Mouse (Mus musculus) CH12.LX (cell line): Measurements from ENCODE around the gene Eif2b5. TPM values are rescaled to one million over a fixed set of nuclear protein-coding genes. Genes with fewer than 3 reads are reported as not detected.

ENCODE experiments used
- DNase-seq: peaks from one replicate; pipeline ENCODE4 v3.0.0-alpha.2; 2013; ENCODE audit errors: extremely low read depth
- H3K27ac ChIP-seq: 2 replicates; pipeline ENCODE4 v1.5.1; 2012; ENCODE audit warnings: low read depth, mild to moderate bottlenecking, control low read depth, moderate library complexity; ENCODE audit not compliant: insufficient read depth
- H3K27me3 ChIP-seq: replicated peaks from 2 replicates; pipeline ENCODE3; 2012; ENCODE audit warnings: inconsistent platforms
- H3K36me3 ChIP-seq, 2 experiments: replicated peaks in 1 of 2; 2 replicates each; pipeline versions ENCODE3 to v1.6.1; 2012; ENCODE audit warnings: inconsistent platforms in 1 of 2, low read length in 1 of 2, mild to moderate bottlenecking in 1 of 2, mixed read lengths in 1 of 2, moderate library complexity in 1 of 2; ENCODE audit not compliant: control insufficient read depth in 1 of 2, insufficient read depth in 1 of 2
- H3K4me1 ChIP-seq, 2 experiments: 2 replicates each; pipeline ENCODE4 v1.6.1; 2012; ENCODE audit warnings: inconsistent platforms in 1 of 2, moderate library complexity in 1 of 2; ENCODE audit not compliant: insufficient read depth in 2 of 2, control insufficient read depth in 1 of 2
- H3K4me2 ChIP-seq: 2 replicates; pipeline ENCODE4 v1.6.1; 2012; ENCODE audit warnings: low read depth, mild to moderate bottlenecking, control low read depth; ENCODE audit not compliant: poor library complexity, insufficient read depth, severe bottlenecking
- H3K4me3 ChIP-seq, 3 experiments: fragments of 150-350 bp in 1 of 3; sonication (generic) in 1 of 3; replicated peaks in 1 of 3; 2 replicates each; pipeline versions ENCODE3 to v1.5.1; 2011 to 2012; ENCODE audit warnings: low read depth in 2 of 3, low read length in 2 of 3, mild to moderate bottlenecking in 2 of 3, moderate library complexity in 2 of 3, control low read depth in 1 of 3, improper control_type of control experiment in 1 of 3, inconsistent platforms in 1 of 3, mixed read lengths in 1 of 3; ENCODE audit not compliant: poor library complexity in 1 of 3
- H3K79me2 ChIP-seq: replicated peaks from 2 replicates; pipeline ENCODE4 v1.6.1; 2012; ENCODE audit warnings: mild to moderate bottlenecking, moderate library complexity; ENCODE audit not compliant: control insufficient read depth, poor library complexity, insufficient read depth, severe bottlenecking; ENCODE audit errors: extremely low read depth
- H3K9ac ChIP-seq: 2 replicates; pipeline ENCODE4 v1.6.1; 2012; ENCODE audit warnings: low read depth, mild to moderate bottlenecking, control low read depth, moderate library complexity; ENCODE audit not compliant: insufficient read depth
- H3K9me3 ChIP-seq: replicated peaks from 2 replicates; pipeline ENCODE3; 2012; ENCODE audit warnings: low read length, inconsistent platforms, mixed read lengths
- E2F4 ChIP-seq: IDR thresholded peaks from 2 replicates; pipeline ENCODE4 v1.6.1; 2011; ENCODE audit warnings: low read depth, low read length, improper control_type of control experiment; ENCODE audit not compliant: insufficient replicate concordance
- ELF1 ChIP-seq: IDR thresholded peaks from 2 replicates; pipeline ENCODE4 v1.6.1; 2014; ENCODE audit warnings: low read depth, mild to moderate bottlenecking, inconsistent platforms, low read length, improper control_type of control experiment
- EP300 ChIP-seq: IDR thresholded peaks from 2 replicates; pipeline ENCODE4 v1.6.1; 2011; ENCODE audit warnings: low read length, improper control_type of control experiment
- HCFC1 ChIP-seq: IDR thresholded peaks from 2 replicates; pipeline ENCODE4 v1.6.1; 2012; ENCODE audit warnings: low read depth, mild to moderate bottlenecking, inconsistent platforms, low read length, improper control_type of control experiment
- IRF4 ChIP-seq: IDR thresholded peaks from 2 replicates; pipeline ENCODE4 v1.6.1; 2014; ENCODE audit warnings: low read depth, mild to moderate bottlenecking, inconsistent platforms, low read length, improper control_type of control experiment
- JUND ChIP-seq: conservative IDR thresholded peaks from 2 replicates; pipeline ENCODE4 v1.6.1; 2011; ENCODE audit warnings: low read depth, low read length, improper control_type of control experiment
- KAT2A ChIP-seq: IDR thresholded peaks from 2 replicates; pipeline ENCODE4 v1.6.1; 2012; ENCODE audit warnings: low read length, improper control_type of control experiment, inconsistent platforms; ENCODE audit not compliant: insufficient replicate concordance
- MAX ChIP-seq: IDR thresholded peaks from 2 replicates; pipeline ENCODE4 v1.6.1; 2011; ENCODE audit warnings: low read length, improper control_type of control experiment
- MAZ ChIP-seq: IDR thresholded peaks from 2 replicates; pipeline ENCODE4 v1.6.1; 2012; ENCODE audit warnings: low read depth, mild to moderate bottlenecking, inconsistent platforms, low read length, improper control_type of control experiment, moderate library complexity
- MEF2A ChIP-seq: IDR thresholded peaks from 2 replicates; pipeline ENCODE4 v1.6.1; 2014; ENCODE audit warnings: low read depth, mild to moderate bottlenecking, inconsistent platforms, low read length, improper control_type of control experiment, borderline replicate concordance
- MXI1 ChIP-seq: IDR thresholded peaks from 2 replicates; pipeline ENCODE4 v1.6.1; 2011; ENCODE audit warnings: mild to moderate bottlenecking, low read depth, low read length, improper control_type of control experiment
- MYC ChIP-seq: IDR thresholded peaks from 2 replicates; pipeline ENCODE4 v1.6.1; 2011; ENCODE audit warnings: low read depth, mild to moderate bottlenecking, improper control_type of control experiment, low read length
- NELFE ChIP-seq: IDR thresholded peaks from 2 replicates; pipeline ENCODE4 v1.6.1; 2011; ENCODE audit warnings: low read depth, low read length, improper control_type of control experiment
- NRF1 ChIP-seq: IDR thresholded peaks from 2 replicates; pipeline ENCODE4 v1.6.1; 2014; ENCODE audit warnings: low read depth, mild to moderate bottlenecking, inconsistent platforms, low read length, improper control_type of control experiment, moderate library complexity
- PAX5 ChIP-seq: IDR thresholded peaks from 2 replicates; pipeline ENCODE4 v1.6.1; 2012; ENCODE audit warnings: low read length, inconsistent platforms, mixed read lengths
- POLR2A ChIP-seq: IDR thresholded peaks from 2 replicates; pipeline ENCODE4 v1.6.1; 2011; ENCODE audit warnings: low read depth, mild to moderate bottlenecking, improper control_type of control experiment, low read length
- POLR2AphosphoS2 ChIP-seq: IDR thresholded peaks from 2 replicates; pipeline ENCODE4 v1.6.1; 2011; ENCODE audit warnings: low read depth, low read length, improper control_type of control experiment
- RAD21 ChIP-seq: IDR thresholded peaks from 2 replicates; pipeline ENCODE4 v1.6.1; 2011; ENCODE audit warnings: low read depth, mild to moderate bottlenecking, low read length, improper control_type of control experiment, moderate library complexity
- RCOR1 ChIP-seq: conservative IDR thresholded peaks from 2 replicates; pipeline ENCODE4 v1.6.1; 2012; ENCODE audit warnings: low read depth, mild to moderate bottlenecking, inconsistent platforms, low read length, improper control_type of control experiment
- SIN3A ChIP-seq: IDR thresholded peaks from 2 replicates; pipeline ENCODE4 v1.6.1; 2012; ENCODE audit warnings: low read length, improper control_type of control experiment, inconsistent platforms
- SMC3 ChIP-seq: IDR thresholded peaks from 2 replicates; pipeline ENCODE4 v1.6.1; 2011; ENCODE audit warnings: low read depth, low read length, improper control_type of control experiment
- TBP ChIP-seq: conservative IDR thresholded peaks from 2 replicates; pipeline ENCODE4 v1.6.1; 2011; ENCODE audit warnings: low read depth, low read length, improper control_type of control experiment
- TCF12 ChIP-seq: IDR thresholded peaks from 2 replicates; pipeline ENCODE4 v1.6.1; 2014; ENCODE audit warnings: low read depth, mild to moderate bottlenecking, inconsistent platforms, low read length, improper control_type of control experiment
- USF1 ChIP-seq: IDR thresholded peaks from 2 replicates; pipeline ENCODE4 v1.6.1; 2014; ENCODE audit warnings: low read depth, mild to moderate bottlenecking, inconsistent platforms, low read length, improper control_type of control experiment
- USF2 ChIP-seq: conservative IDR thresholded peaks from 2 replicates; pipeline ENCODE4 v1.6.1; 2011; ENCODE audit warnings: low read depth, low read length, improper control_type of control experiment
- ZC3H11A ChIP-seq: IDR thresholded peaks from 2 replicates; pipeline ENCODE4 v1.6.1; 2012; ENCODE audit warnings: low read depth, mild to moderate bottlenecking, inconsistent platforms, low read length, improper control_type of control experiment
- ZKSCAN1 ChIP-seq: IDR thresholded peaks from 2 replicates; pipeline ENCODE4 v1.6.1; 2012; ENCODE audit warnings: low read depth, inconsistent platforms, low read length, improper control_type of control experiment, borderline replicate concordance
- ZMIZ1 ChIP-seq: IDR thresholded peaks from 2 replicates; pipeline ENCODE4 v1.6.1; 2012; ENCODE audit warnings: low read depth, mild to moderate bottlenecking, inconsistent platforms, low read length, improper control_type of control experiment
- ZNF384 ChIP-seq: IDR thresholded peaks from 2 replicates; pipeline ENCODE4 v1.6.1; 2012; ENCODE audit warnings: low read depth, low read length, improper control_type of control experiment, inconsistent platforms
- dilution Hi-C: fragments of 300-500 bp; cut with MboI; formaldehyde crosslinking; loops from 2 replicates; pipeline ENCODE4 v1.14.3; 2020; ENCODE audit warnings: low sequenced_read_pairs; ENCODE audit not compliant: extremely low pct_unique_long_range_greater_than_20kb, extremely low pct_ligation_motif_present
- in situ Hi-C: fragments of 300-500 bp; cut with MboI; formaldehyde crosslinking; loops from 3 replicates; pipeline ENCODE4 v1.14.3; 2019; ENCODE audit warnings: low sequenced_read_pairs, low pct_ligation_motif_present, low pct_unique_long_range_greater_than_20kb, mixed read lengths
- polyA plus RNA-seq: library from polyadenylated mRNA; unstranded; fragments of >175 nt; gene quantifications from 2 replicates; pipeline ENCODE4 v1.2.1, GENCODE M21; 2012; ENCODE audit warnings: low read depth; ENCODE audit not compliant: insufficient read length
- total RNA-seq, 2 experiments: library from RNA; depleted of rRNA; stranded (reverse); fragments of 300-350 nt in 1 of 2; fragments of >200 nt in 1 of 2; gene quantifications; 2 replicates each; pipeline ENCODE4 v1.2.3; 2012 to 2014

Gene Eif2b5
- total and polyA plus RNA-seq, 3 experiments = 139 to 183 (median 179) TPM

GRCm38 (mm10) chr16:20539649-20540048 is 41.0 kb downstream of the Eif2b5 start:
- Histone ChIP-seq H3K27ac (no peak overlapping the region), H3K9me3 (peaks cover 4% of the 10 kb centered on the region), H3K4me3 (no peak overlapping the region), H3K4me1 (peaks cover 5 to 32% of the 10 kb centered on the region in 2 experiments), H3K27me3 (no peaks in the 10 kb centered on the region), H3K79me2 (peaks cover 36% of the 10 kb centered on the region), H3K9ac (no peak overlapping the region), H3K4me2 (no peak overlapping the region), H3K36me3 (peaks cover 56 to 64% of the 10 kb centered on the region in 2 experiments)
- dilution Hi-C loops = no loop called here
- TF ChIP-seq ELF1 (no peak), KAT2A (no peak), SMC3 (no peak), MAZ (no peak), TBP (no peak), EP300 (no peak), NRF1 (no peak), TCF12 (no peak), RAD21 (no peak), E2F4 (no peak), RCOR1 (no peak), POLR2AphosphoS2 (no peak), MAX (no peak), MEF2A (no peak), USF1 (no peak), JUND (no peak), SIN3A (no peak)
- DNase-seq = no peak
- in situ Hi-C loops = no loop called here

- peaks cover 4 to 31% of the 10 kb centered on the region in 2 experiments for H3K4me1 ChIP-seq
- DNase-seq = no peak
- peaks cover 35% of the 10 kb centered on the region for H3K79me2 ChIP-seq
- no peaks in the 10 kb centered on the region for H3K27me3 ChIP-seq
- no peak for TF ChIP-seq RAD21
- no peak for TF ChIP-seq NELFE
- no peak for TF ChIP-seq NRF1
- TF ChIP-seq MYC = no peak
- no peak for TF ChIP-seq PAX5
- no peak for TF ChIP-seq SIN3A
- no peak for TF ChIP-seq ZNF384
- TF ChIP-seq ZMIZ1 = no peak
- no peak for TF ChIP-seq ZKSCAN1
- TF ChIP-seq ZC3H11A = no peak
- no peak for TF ChIP-seq MXI1
- no peak for TF ChIP-seq MEF2A
- no peak for TF ChIP-seq POLR2A
- no peak for TF ChIP-seq MAX
- TF ChIP-seq HCFC1 = no peak
- TF ChIP-seq KAT2A = no peak
- no peak for TF ChIP-seq USF2
- no peak for TF ChIP-seq TCF12
- TF ChIP-seq POLR2AphosphoS2 = no peak
- no peak for TF ChIP-seq IRF4
- H3K27ac ChIP-seq = no peak overlapping the region
- H3K4me2 ChIP-seq = no peak overlapping the region
- in situ Hi-C loops = no loop called here
- H3K9me3 ChIP-seq = peaks cover 4% of the 10 kb centered on the region
- H3K36me3 ChIP-seq = peaks cover 63 to 71% of the 10 kb centered on the region in 2 experiments
- dilution Hi-C loops = no loop called here
- no peak overlapping the region for H3K9ac ChIP-seq
- no peak overlapping the region for H3K4me3 ChIP-seq
These were observed 41.8 kb downstream of the Eif2b5 start for GRCm38 (mm10) chr16:20540438-20540837.
